Mouse (Mus musculus) brain, embryonic 14.5 days (tissue): Measurements from ENCODE around the gene Nanog.

Experiments
- CTCF ChIP-seq: fragments of 200-500 bp; IDR thresholded peaks from 2 replicates; pipeline ENCODE4 v1.5.1; 2012; ENCODE audit warnings: inconsistent platforms, mild to moderate bottlenecking, moderate library complexity, borderline replicate concordance; ENCODE audit not compliant: insufficient read depth, insufficient read length; ENCODE audit errors: extremely low read depth
- POLR2A ChIP-seq: fragments of 200-500 bp; IDR thresholded peaks from 2 replicates; pipeline ENCODE4 v1.6.1; 2012; ENCODE audit warnings: mild to moderate bottlenecking, inconsistent platforms, borderline replicate concordance; ENCODE audit not compliant: poor library complexity, insufficient read depth, insufficient read length, severe bottlenecking; ENCODE audit errors: extremely low read depth

GRCm38 (mm10) chr6:122707036-122707800 lies at the start of gene Nanog:
- TF ChIP-seq POLR2A, result no peak
- TF ChIP-seq CTCF, result no peak
